Mouse (Mus musculus): Measurements from ENCODE around the gene Adamts7.

The Adamts7 gene

GRCm38 (mm10) chr9:90226081-90226741 lies 63.3 kb downstream of the Adamts7 start:
- peaks cover 28% of the 10 kb centered on the region for H3K36me3 ChIP-seq (ENCODE audit: insufficient read depth, low read length)
- H3K4me3 ChIP-seq (replicated peaks; ENCODE audit: low read length), result no peak overlapping the region
- peaks cover 16% of the 10 kb centered on the region for H3K4me1 ChIP-seq (replicated peaks; ENCODE audit: low read depth, low read length)
- H3K9me3 ChIP-seq (ENCODE audit: low read length), result no peaks in the 10 kb centered on the region
- H3K27me3 ChIP-seq (ENCODE audit: insufficient read depth, low read length), result no peaks in the 10 kb centered on the region
- TF ChIP-seq POU5F1 (IDR thresholded peaks at IDR 0.05; ENCODE audit: borderline replicate concordance, low read length), result no peak
- no peak for TF ChIP-seq CTCF (conservative IDR thresholded peaks at IDR 0.05; ENCODE audit: low read length)
- TF ChIP-seq NANOG (IDR thresholded peaks at IDR 0.05; ENCODE audit: borderline replicate concordance, low read length), result no peak

- Histone ChIP-seq H3K36me3 (ENCODE audit: insufficient read depth, low read length) (peaks cover 27% of the 10 kb centered on the region), H3K4me1 (replicated peaks; ENCODE audit: low read depth, low read length) (peaks cover 16% of the 10 kb centered on the region), H3K4me3 (replicated peaks; ENCODE audit: low read length) (no peak overlapping the region), H3K27me3 (ENCODE audit: insufficient read depth, low read length) (no peaks in the 10 kb centered on the region), H3K9me3 (ENCODE audit: low read length) (no peaks in the 10 kb centered on the region)
- TF ChIP-seq CTCF (conservative IDR thresholded peaks at IDR 0.05; ENCODE audit: low read length) (no peak), POU5F1 (IDR thresholded peaks at IDR 0.05; ENCODE audit: borderline replicate concordance, low read length) (no peak), NANOG (IDR thresholded peaks at IDR 0.05; ENCODE audit: borderline replicate concordance, low read length) (no peak)
Measured at GRCm38 (mm10) chr9:90226742-90227096, 63.9 kb downstream of the Adamts7 start.

- Histone ChIP-seq H3K27me3 (ENCODE audit: insufficient read depth, low read length) (no peaks in the 10 kb centered on the region), H3K36me3 (ENCODE audit: insufficient read depth, low read length) (peaks cover 23% of the 10 kb centered on the region), H3K9me3 (ENCODE audit: low read length) (no peaks in the 10 kb centered on the region), H3K4me1 (replicated peaks; ENCODE audit: low read depth, low read length) (peaks cover 16% of the 10 kb centered on the region), H3K4me3 (replicated peaks; ENCODE audit: low read length) (no peak overlapping the region)
- no peak for TF ChIP-seq CTCF (conservative IDR thresholded peaks at IDR 0.05; ENCODE audit: low read length)
- no peak for TF ChIP-seq NANOG (IDR thresholded peaks at IDR 0.05; ENCODE audit: borderline replicate concordance, low read length)
- no peak for TF ChIP-seq POU5F1 (IDR thresholded peaks at IDR 0.05; ENCODE audit: borderline replicate concordance, low read length)
Measured at GRCm38 (mm10) chr9:90227171-90227570, 64.3 kb downstream of the Adamts7 start.

- no peaks in the 10 kb centered on the region for H3K36me3 ChIP-seq (ENCODE audit: insufficient read depth, low read length)
- no peaks in the 10 kb centered on the region for H3K9me3 ChIP-seq (ENCODE audit: low read length)
- H3K4me1 ChIP-seq (replicated peaks; ENCODE audit: low read depth, low read length), result peaks cover 13% of the 10 kb centered on the region
- no peak for TF ChIP-seq POU5F1 (IDR thresholded peaks at IDR 0.05; ENCODE audit: borderline replicate concordance, low read length)
- TF ChIP-seq CTCF (conservative IDR thresholded peaks at IDR 0.05; ENCODE audit: low read length), result no peak
- no peak for TF ChIP-seq NANOG (IDR thresholded peaks at IDR 0.05; ENCODE audit: borderline replicate concordance, low read length)
- no peaks in the 10 kb centered on the region for H3K27me3 ChIP-seq (ENCODE audit: insufficient read depth, low read length)
- no peak overlapping the region for H3K4me3 ChIP-seq (replicated peaks; ENCODE audit: low read length)
Measured at GRCm38 (mm10) chr9:90232781-90233690, 70.2 kb downstream of the Adamts7 start.

GRCm38 (mm10) chr9:90233906-90234419 lies 71.1 kb downstream of the Adamts7 start:
- TF ChIP-seq NANOG (IDR thresholded peaks at IDR 0.05; ENCODE audit: borderline replicate concordance, low read length) (no peak), POU5F1 (IDR thresholded peaks at IDR 0.05; ENCODE audit: borderline replicate concordance, low read length) (no peak), CTCF (conservative IDR thresholded peaks at IDR 0.05; ENCODE audit: low read length) (no peak)
- peaks cover 13% of the 10 kb centered on the region for H3K4me1 ChIP-seq (replicated peaks; ENCODE audit: low read depth, low read length)
- H3K36me3 ChIP-seq (ENCODE audit: insufficient read depth, low read length), result no peaks in the 10 kb centered on the region
- no peaks in the 10 kb centered on the region for H3K9me3 ChIP-seq (ENCODE audit: low read length)
- no peaks in the 10 kb centered on the region for H3K27me3 ChIP-seq (ENCODE audit: insufficient read depth, low read length)
- no peak overlapping the region for H3K4me3 ChIP-seq (replicated peaks; ENCODE audit: low read length)

- Histone ChIP-seq H3K4me3 (replicated peaks; ENCODE audit: low read length) (no peak overlapping the region), H3K9me3 (ENCODE audit: low read length) (no peaks in the 10 kb centered on the region), H3K27me3 (ENCODE audit: insufficient read depth, low read length) (no peaks in the 10 kb centered on the region), H3K36me3 (ENCODE audit: insufficient read depth, low read length) (peaks cover 2% of the 10 kb centered on the region; the same call in 1 of the 2 replicates), H3K4me1 (replicated peaks; ENCODE audit: low read depth, low read length) (peaks cover 13% of the 10 kb centered on the region)
- TF ChIP-seq CTCF (conservative IDR thresholded peaks at IDR 0.05; ENCODE audit: low read length) (no peak), POU5F1 (IDR thresholded peaks at IDR 0.05; ENCODE audit: borderline replicate concordance, low read length) (no peak), NANOG (IDR thresholded peaks at IDR 0.05; ENCODE audit: borderline replicate concordance, low read length) (no peak)
Measured at GRCm38 (mm10) chr9:90234786-90235185, 71.9 kb downstream of the Adamts7 start.

GRCm38 (mm10) chr9:90235258-90235882 lies 72.5 kb downstream of the Adamts7 start:
- Histone ChIP-seq H3K9me3 (ENCODE audit: low read length) (no peaks in the 10 kb centered on the region), H3K27me3 (ENCODE audit: insufficient read depth, low read length) (no peaks in the 10 kb centered on the region), H3K4me1 (replicated peaks; ENCODE audit: low read depth, low read length) (peaks cover 13% of the 10 kb centered on the region), H3K36me3 (ENCODE audit: insufficient read depth, low read length) (peaks cover 2% of the 10 kb centered on the region; the same call in 1 of the 2 replicates), H3K4me3 (replicated peaks; ENCODE audit: low read length) (no peak overlapping the region)
- no peak for TF ChIP-seq CTCF (conservative IDR thresholded peaks at IDR 0.05; ENCODE audit: low read length)
- TF ChIP-seq POU5F1 (IDR thresholded peaks at IDR 0.05; ENCODE audit: borderline replicate concordance, low read length), result no peak
- no peak for TF ChIP-seq NANOG (IDR thresholded peaks at IDR 0.05; ENCODE audit: borderline replicate concordance, low read length)

- no peaks in the 10 kb centered on the region for H3K27me3 ChIP-seq (ENCODE audit: insufficient read depth, low read length)
- peaks cover 13% of the 10 kb centered on the region for H3K4me1 ChIP-seq (replicated peaks; ENCODE audit: low read depth, low read length)
- peaks cover 5% of the 10 kb centered on the region; the same call in 1 of the 2 replicates for H3K36me3 ChIP-seq (ENCODE audit: insufficient read depth, low read length)
- TF ChIP-seq NANOG (IDR thresholded peaks at IDR 0.05; ENCODE audit: borderline replicate concordance, low read length) (no peak), CTCF (conservative IDR thresholded peaks at IDR 0.05; ENCODE audit: low read length) (no peak), POU5F1 (IDR thresholded peaks at IDR 0.05; ENCODE audit: borderline replicate concordance, low read length) (no peak)
- no peaks in the 10 kb centered on the region for H3K9me3 ChIP-seq (ENCODE audit: low read length)
- no peak overlapping the region for H3K4me3 ChIP-seq (replicated peaks; ENCODE audit: low read length)
Measured at GRCm38 (mm10) chr9:90236817-90237216, 73.9 kb downstream of the Adamts7 start.

Data from E14TG2a.4 (cell line).